Mouse (Mus musculus) spleen, adult 2 months (tissue): ENCODE measurements around the gene Med31. TPM values are rescaled to one million over a fixed set of nuclear protein-coding genes. Genes with fewer than 3 reads are reported as not detected.

Experiments used
- DNase-seq, 2 experiments: peaks; one replicate each; pipeline versions ENCODE4 v3.0.0 to v3.0.0-alpha.2; 2012 to 2021; ENCODE audit warnings: low spot score in 2 of 2, low read depth in 1 of 2
- H3K27ac ChIP-seq: fragments of 200-500 bp; 2 replicates; pipeline ENCODE4 v1.5.1; 2012; ENCODE audit warnings: low read length, inconsistent platforms; ENCODE audit not compliant: insufficient read depth
- H3K27me3 ChIP-seq: fragments of 200-500 bp; 2 replicates; pipeline ENCODE4 v1.6.1; 2012; ENCODE audit warnings: mild to moderate bottlenecking, moderate library complexity, low read length, inconsistent platforms; ENCODE audit not compliant: control insufficient read depth, insufficient read depth
- H3K36me3 ChIP-seq: fragments of 200-500 bp; 2 replicates; pipeline ENCODE4 v1.6.1; 2012; ENCODE audit warnings: mild to moderate bottlenecking, low read length, inconsistent platforms; ENCODE audit not compliant: control insufficient read depth, insufficient read depth
- H3K4me1 ChIP-seq: fragments of 200-500 bp; 2 replicates; pipeline ENCODE4 v1.6.1; 2011; ENCODE audit warnings: inconsistent platforms; ENCODE audit not compliant: control insufficient read depth, insufficient read depth, insufficient read length
- H3K4me3 ChIP-seq: fragments of 200-500 bp; 2 replicates; pipeline ENCODE4 v1.5.1; 2011; ENCODE audit warnings: mild to moderate bottlenecking, inconsistent platforms; ENCODE audit not compliant: insufficient read depth, insufficient read length; ENCODE audit errors: extremely low read depth
- CTCF ChIP-seq: fragments of 200-500 bp; IDR thresholded peaks from 2 replicates; pipeline ENCODE4 v1.5.1; 2011; ENCODE audit warnings: mild to moderate bottlenecking, inconsistent platforms; ENCODE audit not compliant: insufficient read depth, insufficient read length, insufficient replicate concordance; ENCODE audit errors: extremely low read depth
- POLR2A ChIP-seq: fragments of 200-500 bp; IDR thresholded peaks from 2 replicates; pipeline ENCODE4 v1.6.1; 2011; ENCODE audit warnings: low read depth, low read length, inconsistent platforms
- WGBS: fragments of 180-500 bp; shearing (Covaris S2); methylation state at CpG from one replicate; pipeline ENCODE4 v1.1.7; 2018; 5-methylcytosine and 5-hydroxymethylcytosine counted together
- polyA plus RNA-seq: library from polyadenylated mRNA; depleted of rRNA; stranded (reverse); fragments of >200 nt; gene quantifications from 2 replicates; pipeline ENCODE4 v1.2.3, GENCODE M21; 2012; rRNA removed

Med31 gene
- 3.0 and 3.3 TPM in 2 replicates for polyA plus RNA-seq

- TF ChIP-seq CTCF (no peak), POLR2A (no peak)
- peak; percentile 66 to 67 for DNase-seq
- Histone ChIP-seq H3K4me1 (peaks cover 2% of the 10 kb centered on the region; the same call in 1 of the 2 replicates), H3K27ac (peak within 1 kb of the TSS; percentile 65), H3K27me3 (no peaks in the 10 kb centered on the region), H3K4me3 (peak within 1 kb of the TSS; percentile 78), H3K36me3 (peaks cover 2% of the 10 kb centered on the region; the same call in 1 of the 2 replicates)
- under 1% methylated on average over 28 of the region's 29 CpGs for WGBS
These were observed at the start of gene Med31 for GRCm38 (mm10) chr11:72215410-72215797. Med31 (minus strand) TSS chr11:72215592.

- H3K27ac ChIP-seq = no peak overlapping the region
- H3K27me3 ChIP-seq = no peaks in the 10 kb centered on the region
- no peak for DNase-seq
- 85% methylated on average over 2 of the region's 2 CpGs for WGBS
- TF ChIP-seq CTCF (no peak), POLR2A (no peak)
- no peaks in the 10 kb centered on the region for H3K4me1 ChIP-seq
- H3K36me3 ChIP-seq = no peaks in the 10 kb centered on the region
- H3K4me3 ChIP-seq = no peak overlapping the region
These were observed 41.0 kb upstream of the Med31 start for GRCm38 (mm10) chr11:72256441-72256840.

- WGBS = 93% methylated on average over 4 of the region's 4 CpGs
- no peak for DNase-seq
- Histone ChIP-seq H3K4me1 (no peaks in the 10 kb centered on the region), H3K36me3 (no peaks in the 10 kb centered on the region), H3K4me3 (no peak overlapping the region), H3K27ac (no peak overlapping the region), H3K27me3 (no peaks in the 10 kb centered on the region)
- TF ChIP-seq POLR2A = no peak
- TF ChIP-seq CTCF = no peak
These were observed 40.2 kb upstream of the Med31 start for GRCm38 (mm10) chr11:72255629-72256028.

- Histone ChIP-seq H3K4me3 (no peak overlapping the region), H3K36me3 (no peaks in the 10 kb centered on the region), H3K27me3 (no peaks in the 10 kb centered on the region), H3K4me1 (no peaks in the 10 kb centered on the region), H3K27ac (no peak overlapping the region)
- TF ChIP-seq CTCF (no peak), POLR2A (no peak)
- DNase-seq = no peak
- 89% methylated on average over 8 of the region's 8 CpGs for WGBS
These were observed 29.9 kb upstream of the Med31 start for GRCm38 (mm10) chr11:72245196-72245753.

- H3K4me1 ChIP-seq = no peaks in the 10 kb centered on the region
- TF ChIP-seq CTCF (no peak), POLR2A (no peak)
- no peak overlapping the region for H3K4me3 ChIP-seq
- no peaks in the 10 kb centered on the region for H3K27me3 ChIP-seq
- DNase-seq = no peak
- WGBS = 70% methylated on average over 4 of the region's 4 CpGs
- H3K27ac ChIP-seq = no peak overlapping the region
- H3K36me3 ChIP-seq = no peaks in the 10 kb centered on the region
These were observed 24.9 kb upstream of the Med31 start for GRCm38 (mm10) chr11:72240062-72240860.

GRCm38 (mm10) chr11:72234013-72234412 is 18.6 kb upstream of the Med31 start:
- no peaks in the 10 kb centered on the region for H3K27me3 ChIP-seq
- WGBS = 72% methylated on average over 5 of the region's 5 CpGs

GRCm38 (mm10) chr11:72232991-72233390 is 17.6 kb upstream of the Med31 start:
- DNase-seq = no peak
- 65% methylated on average over 1 of the region's 1 CpGs for WGBS
- TF ChIP-seq CTCF = no peak
- TF ChIP-seq POLR2A = no peak
- no peak overlapping the region for H3K4me3 ChIP-seq
- no peak overlapping the region for H3K27ac ChIP-seq
- no peaks in the 10 kb centered on the region for H3K36me3 ChIP-seq
- no peaks in the 10 kb centered on the region for H3K27me3 ChIP-seq
- H3K4me1 ChIP-seq = no peaks in the 10 kb centered on the region

More at GRCm38 (mm10) chr11:72234013-72234412, 18.6 kb upstream of the Med31 start:
- TF ChIP-seq CTCF (no peak), POLR2A (no peak)
- Histone ChIP-seq H3K4me3 (no peak overlapping the region), H3K36me3 (no peaks in the 10 kb centered on the region), H3K27ac (no peak overlapping the region), H3K4me1 (no peaks in the 10 kb centered on the region)
- DNase-seq = no peak
